Mouse (Mus musculus) urinary bladder, postnatal 4 days (tissue): ENCODE results near the gene Ankrd17.

Experiments
- DNase-seq, 2 experiments: peaks; one replicate each; pipeline ENCODE4 v3.0.0; 2021 to 2022; ENCODE audit warnings: low spot score in 2 of 2

Gene Ankrd17

DNA sequence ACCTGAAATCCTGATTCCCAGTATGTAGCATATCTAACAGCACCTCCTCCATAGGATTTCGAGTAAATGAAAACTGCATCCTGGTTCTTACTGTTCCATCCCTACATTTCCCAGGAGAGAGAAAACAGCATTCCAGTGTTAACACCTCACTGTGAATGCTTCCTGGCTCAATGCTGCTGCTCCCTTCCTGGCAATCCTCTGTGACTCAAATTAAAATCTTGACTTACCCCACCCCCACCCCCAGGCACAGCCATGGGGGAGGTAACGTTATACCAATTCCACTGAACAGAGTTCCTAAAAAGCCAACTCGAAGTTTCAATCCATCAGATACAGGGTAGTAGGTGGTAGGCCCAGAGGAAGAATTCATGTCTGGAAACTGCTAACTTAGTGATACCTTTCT lies 143.4 kb downstream of the Ankrd17 start:
- DNase-seq = no peak

DNA sequence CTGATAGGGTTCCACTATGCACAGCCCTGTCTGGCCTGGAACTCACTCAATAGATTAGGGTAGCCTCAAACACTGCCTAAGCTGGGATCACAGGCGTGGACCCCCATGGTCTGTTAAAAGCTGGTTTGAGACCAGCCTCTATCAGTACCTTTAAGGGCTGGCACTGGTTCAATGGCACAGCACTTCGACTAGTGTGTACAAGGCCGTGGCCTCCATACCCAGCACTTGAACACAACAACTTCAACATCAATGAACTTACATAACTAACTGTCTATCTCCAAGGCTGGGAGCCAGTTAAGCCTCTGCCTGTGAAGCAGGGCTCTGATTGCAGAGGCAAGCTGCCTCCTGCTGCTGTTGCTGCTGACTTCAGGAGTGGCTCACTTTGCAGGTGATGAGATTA lies 148.6 kb downstream of the Ankrd17 start:
- DNase-seq = no peak

DNA sequence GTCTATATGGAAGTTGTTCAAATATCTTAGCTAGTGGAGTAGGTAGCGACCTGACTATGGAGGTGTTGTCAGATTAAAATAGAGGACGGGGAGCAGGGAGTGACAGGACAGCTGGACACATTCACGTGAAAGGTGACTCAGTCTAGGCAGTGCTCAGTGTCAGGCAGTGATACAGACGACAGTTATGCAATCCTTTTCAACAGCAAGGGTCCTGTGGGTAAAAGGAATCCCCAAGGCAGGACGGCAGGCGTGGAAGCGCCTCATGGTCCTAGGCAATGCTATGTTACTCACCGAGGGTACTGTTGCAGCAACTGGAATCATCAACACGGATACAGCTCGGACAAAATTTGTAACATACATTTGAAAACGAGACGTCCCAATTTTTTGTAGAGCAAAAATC lies 149.2 kb downstream of the Ankrd17 start:
- no peak for DNase-seq

DNA sequence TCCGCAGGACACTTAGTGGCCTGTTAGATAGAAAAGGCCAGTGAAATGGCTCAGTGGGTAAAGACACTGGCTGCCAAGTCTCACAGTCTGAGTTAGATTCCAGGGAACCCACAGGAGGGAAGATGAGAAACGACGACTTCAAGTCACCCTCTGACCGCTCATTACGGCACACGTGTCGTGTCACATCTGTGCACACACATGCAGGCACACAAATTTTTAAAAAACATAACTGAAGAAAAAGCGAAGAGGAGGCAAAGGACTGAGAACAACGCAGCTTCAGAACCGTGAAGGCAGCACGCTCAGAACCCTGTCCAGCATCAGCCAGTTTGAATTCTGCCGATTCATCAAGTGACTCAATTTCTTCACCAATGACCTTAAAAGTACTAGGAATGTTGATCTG lies 153.0 kb downstream of the Ankrd17 start:
- no peak for DNase-seq

DNA sequence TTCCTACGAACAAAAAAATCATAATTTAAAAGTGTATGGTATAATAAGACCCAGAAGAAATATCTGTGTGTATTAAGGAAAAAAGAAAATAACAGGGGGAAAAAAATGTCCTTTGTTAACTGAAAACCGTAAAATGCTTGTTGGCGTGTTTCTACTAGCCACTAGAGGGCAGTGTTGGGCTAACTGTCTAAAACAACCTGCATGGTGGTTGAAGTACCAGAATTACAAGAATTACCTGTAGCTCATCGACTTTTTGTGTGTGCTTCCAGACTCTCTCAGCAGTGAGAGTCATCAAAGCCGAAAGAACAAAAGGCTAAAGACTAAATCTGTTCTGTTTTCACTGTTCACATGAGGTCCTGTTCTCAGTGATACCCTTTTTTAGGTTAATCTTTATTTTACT lies 163.2 kb downstream of the Ankrd17 start:
- DNase-seq = no peak

DNA sequence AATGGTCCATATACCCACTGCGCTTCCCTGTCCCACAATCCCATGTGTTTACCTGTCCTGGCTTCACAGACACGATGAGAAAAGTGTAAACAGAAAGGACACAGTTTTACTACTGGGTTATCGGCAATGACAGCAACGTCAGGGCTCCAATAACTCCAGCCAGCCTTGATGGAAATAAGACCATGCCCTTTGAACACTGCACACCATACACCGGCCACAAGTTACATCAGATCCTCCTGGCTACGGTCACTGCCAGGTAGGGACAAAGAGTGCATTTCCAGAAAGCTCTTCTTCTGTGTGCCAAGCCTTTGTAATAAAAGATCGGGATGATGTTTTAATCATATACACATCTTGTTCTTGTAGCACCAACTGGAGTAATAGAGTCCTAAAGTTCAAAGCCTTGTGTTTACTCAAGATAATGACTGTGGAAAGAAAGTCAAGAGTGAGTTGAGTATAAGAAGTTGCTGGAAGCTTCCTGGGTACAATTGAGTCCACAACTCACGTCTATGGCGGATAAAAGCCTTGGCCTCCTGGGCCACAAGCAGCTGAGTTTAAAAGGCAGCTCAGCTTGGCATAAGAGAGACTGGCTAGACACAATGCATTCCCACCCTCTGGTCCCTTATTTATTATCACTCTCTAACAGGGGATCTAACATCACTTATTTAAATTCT lies 163.8 kb downstream of the Ankrd17 start:
- DNase-seq = no peak

DNA sequence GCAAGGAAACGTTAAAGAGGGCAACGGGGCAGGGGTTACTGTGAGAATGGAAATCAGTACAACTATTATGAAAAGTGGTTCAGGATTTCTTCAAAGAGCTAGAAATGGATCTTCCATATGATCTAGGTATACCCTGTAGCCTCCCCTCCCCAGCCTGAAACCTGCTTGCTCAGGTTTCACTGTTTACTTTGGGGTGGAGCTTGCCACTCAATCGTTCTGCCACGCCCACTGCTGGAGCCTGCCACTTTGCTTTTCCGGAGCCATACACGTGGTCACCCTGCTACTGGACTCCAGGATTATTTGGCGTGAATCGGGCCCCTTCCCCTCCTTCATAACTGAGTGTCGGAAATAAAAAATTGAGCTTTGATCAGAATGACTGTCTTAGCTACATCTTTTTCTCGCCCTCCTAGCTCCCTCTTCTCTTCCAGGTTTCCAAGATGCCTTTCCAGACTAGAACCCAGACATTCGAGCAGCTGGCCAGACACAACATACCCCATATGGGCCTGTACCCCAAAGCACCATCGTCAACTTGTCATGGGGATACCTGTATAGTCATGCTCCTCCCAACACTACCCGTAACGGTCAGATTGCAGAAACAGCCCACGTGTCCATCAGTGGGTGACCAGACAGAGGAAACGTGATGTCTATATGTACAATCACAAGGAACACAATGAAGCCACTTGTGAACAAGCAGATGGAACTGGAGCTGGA lies 166.3 kb downstream of the Ankrd17 start:
- no peak for DNase-seq

DNA sequence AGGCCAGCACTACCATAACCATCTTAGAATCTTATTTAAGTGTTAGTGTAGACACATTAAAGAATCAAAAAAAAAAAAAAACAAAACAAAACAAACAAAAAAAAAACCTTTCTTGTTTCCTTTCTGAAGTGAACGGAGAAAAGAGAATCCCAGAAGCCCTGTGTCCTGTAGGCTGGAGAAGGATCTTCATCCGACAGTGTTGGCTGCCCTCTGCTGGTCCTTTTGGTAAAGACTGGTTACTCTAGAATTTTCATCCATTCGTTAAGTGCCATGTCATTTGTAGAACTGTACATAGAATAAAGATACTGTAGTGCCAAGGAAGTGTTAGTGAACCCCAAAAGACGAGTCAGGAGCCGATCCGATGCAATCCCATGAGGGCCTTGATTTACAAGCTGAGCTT lies 171.5 kb downstream of the Ankrd17 start:
- DNase-seq = peak in 1 of 2 experiments; percentile 70

DNA sequence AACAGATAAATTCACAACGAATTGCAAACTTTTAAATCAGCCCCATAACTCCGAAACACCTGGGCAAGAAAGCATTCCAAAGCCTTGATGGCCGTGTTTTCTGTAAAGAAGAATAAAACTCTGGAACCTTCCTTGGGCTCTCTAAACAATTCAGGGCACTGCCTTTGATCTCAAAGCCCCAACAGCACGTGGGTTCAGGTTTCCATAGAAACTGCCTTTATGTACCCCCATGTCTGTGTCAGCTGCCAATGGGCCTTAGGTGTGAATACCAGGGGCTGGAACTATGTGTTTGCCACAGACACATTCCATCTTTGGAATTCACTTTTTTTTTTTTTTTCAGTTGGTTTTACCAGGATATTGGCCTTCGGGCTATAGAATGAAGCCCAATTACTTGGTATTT lies 183.6 kb downstream of the Ankrd17 start:
- no peak for DNase-seq

DNA sequence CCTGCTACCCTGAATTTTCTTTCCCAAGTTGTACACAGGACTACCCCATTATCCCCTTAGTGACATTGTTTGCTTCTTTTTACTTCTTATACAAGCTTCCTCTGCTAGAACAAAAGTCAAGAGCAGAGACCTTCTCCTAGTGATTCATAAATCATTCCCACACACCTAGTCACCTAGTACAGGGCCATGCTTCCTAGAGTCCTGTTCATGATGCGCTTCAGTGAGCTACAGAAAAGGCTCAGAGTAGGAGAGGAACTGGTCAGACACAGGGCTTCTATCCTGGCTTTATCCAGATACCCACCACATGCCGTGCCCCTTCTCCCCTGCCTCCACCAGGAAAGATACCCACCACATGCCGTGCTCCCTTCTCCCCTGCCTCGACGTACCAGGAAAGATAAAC lies 187.3 kb downstream of the Ankrd17 start:
- no peak for DNase-seq

DNA sequence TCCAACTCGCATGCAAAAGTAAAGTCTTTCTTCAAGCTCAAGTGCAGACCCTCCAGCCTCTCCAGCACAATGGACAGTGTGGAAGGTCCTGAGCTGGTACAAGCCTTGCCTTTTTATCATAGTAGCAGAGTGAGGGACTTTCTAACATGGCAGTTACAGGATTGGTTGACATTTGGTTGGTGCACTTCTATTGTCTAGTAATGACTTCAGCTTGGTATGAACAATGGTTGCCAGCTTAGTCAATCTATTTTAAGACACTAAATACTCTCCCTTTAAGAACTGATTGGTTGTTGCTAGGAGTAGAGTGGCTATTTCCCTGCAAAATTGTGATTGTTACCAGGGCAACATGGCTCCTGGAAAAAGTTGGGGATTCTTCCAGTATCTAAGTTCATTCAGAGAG lies 188.3 kb downstream of the Ankrd17 start:
- no peak for DNase-seq
